Mouse (Mus musculus) MEL (cell line): Measurements from ENCODE around the gene Atl2. TPM values are rescaled to one million over a fixed set of nuclear protein-coding genes. Genes with fewer than 3 reads are reported as not detected.

Source experiments
- DNase-seq: peaks from one replicate; pipeline ENCODE4 v3.0.0; 2011; ENCODE audit warnings: low read depth, low spot score
- H3K27ac ChIP-seq: 2 replicates; pipeline ENCODE4 v1.5.1; 2012; ENCODE audit warnings: low read depth, mild to moderate bottlenecking, control low read depth, low read length, moderate library complexity; ENCODE audit not compliant: control insufficient read depth
- H3K27me3 ChIP-seq, 2 experiments: fragments of 150-350 bp in 1 of 2; sonication (generic) in 1 of 2; 2 replicates each; pipeline ENCODE4 v1.6.1; 2012; ENCODE audit warnings: low read length in 2 of 2, mild to moderate bottlenecking in 2 of 2, improper control_type of control experiment in 1 of 2, moderate library complexity in 1 of 2; ENCODE audit not compliant: insufficient read depth in 2 of 2, control insufficient read depth in 1 of 2
- H3K36me3 ChIP-seq, 2 experiments: 2 replicates each; pipeline ENCODE4 v1.6.1; 2012 to 2014; ENCODE audit warnings: low read length in 2 of 2, improper control_type of control experiment in 1 of 2, inconsistent platforms in 1 of 2, mild to moderate bottlenecking in 1 of 2; ENCODE audit not compliant: insufficient read depth in 2 of 2, control insufficient read depth in 1 of 2
- H3K4me1 ChIP-seq, 2 experiments: fragments of 150-350 bp in 1 of 2; sonication (generic) in 1 of 2; 2 replicates each; pipeline ENCODE4 v1.6.1; 2012; ENCODE audit warnings: low read length in 2 of 2, improper control_type of control experiment in 1 of 2, mild to moderate bottlenecking in 1 of 2; ENCODE audit not compliant: insufficient read depth in 2 of 2, control insufficient read depth in 1 of 2
- H3K4me3 ChIP-seq, 2 experiments: fragments of 150-350 bp in 1 of 2; sonication (generic) in 1 of 2; 2 replicates each; pipeline ENCODE4 v1.5.1; 2012; ENCODE audit warnings: low read depth in 2 of 2, low read length in 2 of 2, mild to moderate bottlenecking in 2 of 2, moderate library complexity in 2 of 2, control low read depth in 1 of 2, improper control_type of control experiment in 1 of 2; ENCODE audit not compliant: control insufficient read depth in 1 of 2, insufficient read depth in 1 of 2
- H3K79me2 ChIP-seq: 2 replicates; pipeline ENCODE4 v1.6.1; 2012; ENCODE audit warnings: mild to moderate bottlenecking, low read length, moderate library complexity; ENCODE audit not compliant: control insufficient read depth, poor library complexity, insufficient read depth
- H3K9ac ChIP-seq: 2 replicates; pipeline ENCODE4 v1.6.1; 2012; ENCODE audit warnings: low read depth, mild to moderate bottlenecking, control low read depth, low read length, moderate library complexity; ENCODE audit not compliant: control insufficient read depth, poor library complexity, severe bottlenecking
- H3K9me3 ChIP-seq: fragments of 150-350 bp; sonication (generic); replicated peaks from 2 replicates; pipeline ENCODE4 v1.6.1; 2012; ENCODE audit warnings: mild to moderate bottlenecking, low read length, improper control_type of control experiment, moderate library complexity; ENCODE audit not compliant: insufficient read depth
- CHD1 ChIP-seq: IDR thresholded peaks from 2 replicates; pipeline ENCODE4 v1.6.1; 2012; ENCODE audit warnings: low read depth, mild to moderate bottlenecking, inconsistent platforms, low read length, improper control_type of control experiment
- CTCF ChIP-seq, 3 experiments: IDR thresholded peaks in 2 of 3; conservative IDR thresholded peaks in 1 of 3; 2 replicates each; pipeline ENCODE4 v1.5.1; 2011 to 2012; ENCODE audit warnings: low read length in 3 of 3, low read depth in 2 of 3, mild to moderate bottlenecking in 2 of 3, improper control_type of control experiment in 1 of 3, inconsistent platforms in 1 of 3, mixed read lengths in 1 of 3, moderate library complexity in 1 of 3; ENCODE audit not compliant: control insufficient read depth in 1 of 3, insufficient read depth in 1 of 3, poor library complexity in 1 of 3, severe bottlenecking in 1 of 3
- ELF1 ChIP-seq: IDR thresholded peaks from 2 replicates; pipeline ENCODE4 v1.6.1; 2014; ENCODE audit warnings: low read depth, mild to moderate bottlenecking, inconsistent platforms, low read length, improper control_type of control experiment, moderate library complexity
- JUND ChIP-seq: IDR thresholded peaks from 2 replicates; pipeline ENCODE4 v1.6.1; 2011; ENCODE audit warnings: low read depth, mild to moderate bottlenecking, improper control_type of control experiment, low read length
- KAT2A ChIP-seq: conservative IDR thresholded peaks from 2 replicates; pipeline ENCODE4 v1.6.1; 2012; ENCODE audit warnings: low read depth, low read length, improper control_type of control experiment, inconsistent platforms
- MAZ ChIP-seq: IDR thresholded peaks from 2 replicates; pipeline ENCODE4 v1.6.1; 2012; ENCODE audit warnings: low read depth, mild to moderate bottlenecking, inconsistent platforms, low read length, improper control_type of control experiment
- MEF2A ChIP-seq: IDR thresholded peaks from 2 replicates; pipeline ENCODE4 v1.6.1; 2014; ENCODE audit warnings: low read depth, mild to moderate bottlenecking, inconsistent platforms, low read length, improper control_type of control experiment; ENCODE audit not compliant: poor library complexity, insufficient replicate concordance, severe bottlenecking; ENCODE audit errors: extremely low read depth
- MXI1 ChIP-seq: IDR thresholded peaks from 2 replicates; pipeline ENCODE4 v1.6.1; 2011; ENCODE audit warnings: mild to moderate bottlenecking, low read depth, low read length, improper control_type of control experiment
- POLR2AphosphoS2 ChIP-seq: IDR thresholded peaks from 2 replicates; pipeline ENCODE4 v1.6.1; 2011; ENCODE audit warnings: low read length, improper control_type of control experiment
- RAD21 ChIP-seq: IDR thresholded peaks from 2 replicates; pipeline ENCODE4 v1.6.1; 2011; ENCODE audit warnings: mild to moderate bottlenecking, low read depth, low read length, improper control_type of control experiment
- TBP ChIP-seq: IDR thresholded peaks from 2 replicates; pipeline ENCODE4 v1.8.0; 2011; ENCODE audit warnings: low read depth, low read length, improper control_type of control experiment
- USF2 ChIP-seq, 2 experiments: IDR thresholded peaks; 2 replicates each; pipeline ENCODE4 v1.6.1; 2011 to 2012; ENCODE audit warnings: improper control_type of control experiment in 2 of 2, low read length in 2 of 2, borderline replicate concordance in 1 of 2, inconsistent platforms in 1 of 2, low read depth in 1 of 2, mild to moderate bottlenecking in 1 of 2; ENCODE audit not compliant: insufficient read depth in 1 of 2
- ZKSCAN1 ChIP-seq: IDR thresholded peaks from 2 replicates; pipeline ENCODE4 v1.6.1; 2012; ENCODE audit warnings: low read depth, mild to moderate bottlenecking, inconsistent platforms, low read length, improper control_type of control experiment, moderate library complexity
- ZMIZ1 ChIP-seq: IDR thresholded peaks from 2 replicates; pipeline ENCODE4 v1.6.1; 2012; ENCODE audit warnings: low read depth, mild to moderate bottlenecking, inconsistent platforms, low read length, improper control_type of control experiment, moderate library complexity
- ZNF384 ChIP-seq: IDR thresholded peaks from 2 replicates; pipeline ENCODE4 v1.6.1; 2012; ENCODE audit warnings: low read depth, mild to moderate bottlenecking, inconsistent platforms, low read length, improper control_type of control experiment
- polyA plus RNA-seq, 2 experiments: library from polyadenylated mRNA; stranded (reverse) in 1 of 2; unstranded in 1 of 2; fragments of >175 nt in 1 of 2; fragments of >200 nt in 1 of 2; gene quantifications; 2 replicates each; pipeline versions ENCODE4 v1.2.1 to v1.2.4; 2012; ENCODE audit warnings: low replicate concordance in 2 of 2, low read depth in 1 of 2; ENCODE audit not compliant: insufficient read length in 2 of 2, insufficient read depth in 1 of 2, missing spikeins in 1 of 2
- total RNA-seq: library from RNA; depleted of rRNA; stranded (reverse); fragments of 300-350 nt; gene quantifications from 2 replicates; pipeline ENCODE4 v1.2.3, GENCODE M21; 2012

The Atl2 gene
- total and polyA plus RNA-seq, 3 experiments, result 29.5 to 118 (median 43.3) TPM

DNA sequence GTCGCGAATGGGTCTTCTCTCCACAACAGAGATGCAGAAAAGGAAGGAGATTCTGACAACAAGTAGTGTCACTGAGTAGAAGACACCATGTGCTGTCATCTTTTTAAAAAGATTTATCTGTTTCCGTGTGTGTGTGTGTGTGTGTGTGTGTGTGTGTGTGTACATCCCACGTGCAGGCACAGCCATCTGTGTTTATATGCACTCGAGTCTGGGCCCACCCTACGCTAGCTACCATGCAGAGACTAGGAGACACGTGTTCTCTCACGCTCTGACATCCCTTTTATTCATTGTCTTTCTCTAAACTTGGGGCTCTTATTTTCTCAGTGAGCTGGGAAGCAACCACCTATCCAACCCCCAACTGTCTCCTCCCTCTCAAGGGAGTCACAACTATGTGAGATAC, 40.4 kb downstream of the Atl2 start:
- H3K27me3 ChIP-seq, result no peaks in the 10 kb centered on the region
- H3K27ac ChIP-seq, result no peak overlapping the region
- DNase-seq, result no peak
- H3K79me2 ChIP-seq, result no peaks in the 10 kb centered on the region
- no peaks in the 10 kb centered on the region for H3K4me1 ChIP-seq
- TF ChIP-seq TBP (no peak), ZNF384 (no peak), CHD1 (no peak), JUND (no peak), CTCF (IDR thresholded peaks at IDR 0.05 in 2 of 3, conservative IDR thresholded peaks at IDR 0.05 in 1 of 3; ENCODE audit: control insufficient read depth in 1 of 3, insufficient read depth in 1 of 3, low read depth in 2 of 3, low read length in 3 of 3, poor library complexity in 1 of 3, severe bottlenecking in 1 of 3) (no peak), ZMIZ1 (no peak), MAZ (no peak), KAT2A (no peak), USF2 (IDR thresholded peaks at IDR 0.05; ENCODE audit: borderline replicate concordance in 1 of 2, insufficient read depth in 1 of 2, low read depth in 1 of 2, low read length in 2 of 2) (no peak), ELF1 (no peak)
- H3K36me3 ChIP-seq, result peaks cover 0 to 58% of the 10 kb centered on the region in 2 experiments; a peak in 2 of 4 replicates
- H3K9ac ChIP-seq, result no peak overlapping the region
- no peaks in the 10 kb centered on the region for H3K9me3 ChIP-seq
- no peak overlapping the region for H3K4me3 ChIP-seq

DNA sequence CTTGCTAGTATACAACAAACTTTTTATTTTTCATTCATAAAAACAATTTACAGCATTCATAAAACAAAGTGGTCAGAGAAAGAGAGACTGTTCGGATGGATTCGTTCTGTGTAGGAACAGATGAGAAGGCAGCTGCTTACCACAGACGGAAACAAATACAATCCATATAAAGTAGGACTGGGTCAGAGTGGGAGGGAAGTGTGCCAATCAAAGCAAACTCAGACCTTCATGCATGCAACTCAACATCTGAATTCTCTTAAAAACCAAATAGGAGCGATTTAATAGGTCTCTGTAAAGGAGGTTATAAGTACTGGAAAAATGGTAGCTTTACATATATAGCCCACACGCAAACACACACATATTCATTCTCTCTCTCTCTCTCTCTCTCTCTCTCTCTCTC, 47.5 kb downstream of the Atl2 start:
- H3K4me3 ChIP-seq, result no peak overlapping the region
- DNase-seq, result no peak
- no peak for TF ChIP-seq MXI1
- no peak for TF ChIP-seq ZMIZ1
- TF ChIP-seq RAD21, result no peak
- no peak for TF ChIP-seq ZKSCAN1
- TF ChIP-seq, all 39 proteins: peak for 0
- Histone ChIP-seq H3K27me3 (no peaks in the 10 kb centered on the region), H3K27ac (no peak overlapping the region), H3K9ac (no peak overlapping the region), H3K79me2 (no peaks in the 10 kb centered on the region), H3K9me3 (no peaks in the 10 kb centered on the region), H3K36me3 (peaks cover 0 to 29% of the 10 kb centered on the region in 2 experiments; a peak in 2 of 4 replicates), H3K4me1 (no peaks in the 10 kb centered on the region)

DNA sequence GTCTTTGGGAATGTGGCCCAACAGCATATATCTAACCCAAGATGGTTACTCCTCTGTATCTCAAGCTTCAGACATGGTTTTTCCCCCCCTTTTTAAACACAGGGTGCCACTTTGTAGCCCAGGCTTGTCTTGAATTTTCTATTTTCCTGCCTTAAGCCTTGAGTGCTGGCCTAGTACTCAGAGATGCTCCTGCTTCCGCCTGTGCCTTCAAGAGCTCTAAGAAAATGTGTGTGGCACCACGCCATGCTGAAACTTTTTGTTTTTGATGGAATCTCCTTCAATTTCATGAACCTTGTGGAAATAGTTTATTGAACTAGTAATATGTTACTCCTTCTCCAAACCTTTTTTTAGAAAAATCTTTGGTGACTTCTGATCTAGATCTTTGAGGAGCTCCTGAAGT, 49.7 kb downstream of the Atl2 start:
- no peak overlapping the region for H3K9ac ChIP-seq
- no peak overlapping the region for H3K4me3 ChIP-seq
- DNase-seq, result no peak
- TF ChIP-seq MEF2A (no peak), POLR2AphosphoS2 (peak; percentile 53; the same call in 1 of the 2 replicates)
- H3K79me2 ChIP-seq, result no peaks in the 10 kb centered on the region
- no peak overlapping the region for H3K27ac ChIP-seq
- H3K9me3 ChIP-seq, result no peaks in the 10 kb centered on the region
- H3K36me3 ChIP-seq, result peaks cover 0 to 20% of the 10 kb centered on the region in 2 experiments; a peak in 2 of 4 replicates
- no peaks in the 10 kb centered on the region for H3K27me3 ChIP-seq
- H3K4me1 ChIP-seq, result no peaks in the 10 kb centered on the region
